Mouse (Mus musculus): ENCODE results near the gene Eif2b5. TPM values are rescaled to one million over a fixed set of nuclear protein-coding genes. Genes with fewer than 3 reads are reported as not detected.

Eif2b5 gene
- polyA plus RNA-seq, 1 experiment: 94.0 TPM

GRCm38 (mm10) chr16:20470981-20471380 lies 27.6 kb upstream of the Eif2b5 start:
- TF ChIP-seq POLR2A (IDR thresholded peaks at IDR 0.05; ENCODE audit: insufficient read depth, low read length) (no peak), EP300 (IDR thresholded peaks at IDR 0.05; ENCODE audit: insufficient read depth, low read depth, low read length) (no peak), CTCF (IDR thresholded peaks at IDR 0.05; ENCODE audit: low read depth, low read length) (no peak)
- no peak overlapping the region for H3K4me3 ChIP-seq (ENCODE audit: low read depth, low read length)
- peaks cover 2% of the 10 kb centered on the region for H3K4me1 ChIP-seq (ENCODE audit: control insufficient read depth, insufficient read depth, low read length)
- no peaks in the 10 kb centered on the region for H3K27me3 ChIP-seq (ENCODE audit: control insufficient read depth, insufficient read depth, low read length, poor library complexity, severe bottlenecking)
- H3K36me3 ChIP-seq (ENCODE audit: control insufficient read depth, insufficient read depth, low read length, poor library complexity, severe bottlenecking): no peaks in the 10 kb centered on the region
- H3K27ac ChIP-seq (ENCODE audit: insufficient read depth, low read length): no peak overlapping the region
- no peak overlapping the region for H3K9ac ChIP-seq (ENCODE audit: low read depth, poor library complexity, severe bottlenecking)
- H3K9me3 ChIP-seq (replicated peaks; ENCODE audit: control insufficient read depth, insufficient read depth, low read length, poor library complexity, severe bottlenecking): peaks cover 6% of the 10 kb centered on the region; the same call in 1 of the 2 replicates

GRCm38 (mm10) chr16:20471686-20472085 lies 26.9 kb upstream of the Eif2b5 start:
- Histone ChIP-seq H3K9me3 (replicated peaks; ENCODE audit: control insufficient read depth, insufficient read depth, low read length, poor library complexity, severe bottlenecking) (peaks cover 6% of the 10 kb centered on the region; the same call in 1 of the 2 replicates), H3K27ac (ENCODE audit: insufficient read depth, low read length) (no peak overlapping the region), H3K27me3 (ENCODE audit: control insufficient read depth, insufficient read depth, low read length, poor library complexity, severe bottlenecking) (no peaks in the 10 kb centered on the region), H3K4me1 (ENCODE audit: control insufficient read depth, insufficient read depth, low read length) (peaks cover 2% of the 10 kb centered on the region), H3K9ac (ENCODE audit: low read depth, poor library complexity, severe bottlenecking) (no peak overlapping the region), H3K36me3 (ENCODE audit: control insufficient read depth, insufficient read depth, low read length, poor library complexity, severe bottlenecking) (no peaks in the 10 kb centered on the region), H3K4me3 (ENCODE audit: low read depth, low read length) (no peak overlapping the region)
- TF ChIP-seq POLR2A (IDR thresholded peaks at IDR 0.05; ENCODE audit: insufficient read depth, low read length) (no peak), EP300 (IDR thresholded peaks at IDR 0.05; ENCODE audit: insufficient read depth, low read depth, low read length) (no peak), CTCF (IDR thresholded peaks at IDR 0.05; ENCODE audit: low read depth, low read length) (no peak)

- no peaks in the 10 kb centered on the region for H3K36me3 ChIP-seq (ENCODE audit: control insufficient read depth, insufficient read depth, low read length, poor library complexity, severe bottlenecking)
- TF ChIP-seq POLR2A (IDR thresholded peaks at IDR 0.05; ENCODE audit: insufficient read depth, low read length): no peak
- no peak for TF ChIP-seq CTCF (IDR thresholded peaks at IDR 0.05; ENCODE audit: low read depth, low read length)
- TF ChIP-seq EP300 (IDR thresholded peaks at IDR 0.05; ENCODE audit: insufficient read depth, low read depth, low read length): no peak
- H3K27me3 ChIP-seq (ENCODE audit: control insufficient read depth, insufficient read depth, low read length, poor library complexity, severe bottlenecking): no peaks in the 10 kb centered on the region
- H3K27ac ChIP-seq (ENCODE audit: insufficient read depth, low read length): peak overlapping the region; percentile 46
- no peak overlapping the region; the same call in 1 of the 2 replicates for H3K9ac ChIP-seq (ENCODE audit: low read depth, poor library complexity, severe bottlenecking)
- H3K4me1 ChIP-seq (ENCODE audit: control insufficient read depth, insufficient read depth, low read length): peaks cover 2% of the 10 kb centered on the region
- H3K9me3 ChIP-seq (replicated peaks; ENCODE audit: control insufficient read depth, insufficient read depth, low read length, poor library complexity, severe bottlenecking): peaks cover 5% of the 10 kb centered on the region; the same call in 1 of the 2 replicates
- H3K4me3 ChIP-seq (ENCODE audit: low read depth, low read length): no peak overlapping the region
Measured at GRCm38 (mm10) chr16:20473748-20474147, 24.9 kb upstream of the Eif2b5 start.

GRCm38 (mm10) chr16:20474211-20474610 lies 24.4 kb upstream of the Eif2b5 start:
- no peak for TF ChIP-seq CTCF (IDR thresholded peaks at IDR 0.05; ENCODE audit: low read depth, low read length)
- no peak for TF ChIP-seq EP300 (IDR thresholded peaks at IDR 0.05; ENCODE audit: insufficient read depth, low read depth, low read length)
- no peak for TF ChIP-seq POLR2A (IDR thresholded peaks at IDR 0.05; ENCODE audit: insufficient read depth, low read length)
- peak overlapping the region; percentile 46 for H3K27ac ChIP-seq (ENCODE audit: insufficient read depth, low read length)
- peaks cover 2% of the 10 kb centered on the region for H3K4me1 ChIP-seq (ENCODE audit: control insufficient read depth, insufficient read depth, low read length)
- H3K27me3 ChIP-seq (ENCODE audit: control insufficient read depth, insufficient read depth, low read length, poor library complexity, severe bottlenecking): no peaks in the 10 kb centered on the region
- peak overlapping the region; percentile 2; the same call in 1 of the 2 replicates for H3K9ac ChIP-seq (ENCODE audit: low read depth, poor library complexity, severe bottlenecking)
- H3K9me3 ChIP-seq (replicated peaks; ENCODE audit: control insufficient read depth, insufficient read depth, low read length, poor library complexity, severe bottlenecking): 0 out of 2 replicates have a peak, but pooled peaks cover 4% of the 10 kb centered on the region
- no peaks in the 10 kb centered on the region for H3K36me3 ChIP-seq (ENCODE audit: control insufficient read depth, insufficient read depth, low read length, poor library complexity, severe bottlenecking)
- no peak overlapping the region for H3K4me3 ChIP-seq (ENCODE audit: low read depth, low read length)

GRCm38 (mm10) chr16:20474786-20475185 lies 23.8 kb upstream of the Eif2b5 start:
- Histone ChIP-seq H3K27ac (ENCODE audit: insufficient read depth, low read length) (peak overlapping the region; percentile 97), H3K36me3 (ENCODE audit: control insufficient read depth, insufficient read depth, low read length, poor library complexity, severe bottlenecking) (no peaks in the 10 kb centered on the region), H3K4me3 (ENCODE audit: low read depth, low read length) (no peak overlapping the region), H3K4me1 (ENCODE audit: control insufficient read depth, insufficient read depth, low read length) (peaks cover 2% of the 10 kb centered on the region), H3K27me3 (ENCODE audit: control insufficient read depth, insufficient read depth, low read length, poor library complexity, severe bottlenecking) (no peaks in the 10 kb centered on the region), H3K9ac (ENCODE audit: low read depth, poor library complexity, severe bottlenecking) (peak overlapping the region; percentile 12; the same call in 1 of the 2 replicates), H3K9me3 (replicated peaks; ENCODE audit: control insufficient read depth, insufficient read depth, low read length, poor library complexity, severe bottlenecking) (0 out of 2 replicates have a peak, but pooled peaks cover 4% of the 10 kb centered on the region)
- no peak for TF ChIP-seq POLR2A (IDR thresholded peaks at IDR 0.05; ENCODE audit: insufficient read depth, low read length)
- no peak for TF ChIP-seq EP300 (IDR thresholded peaks at IDR 0.05; ENCODE audit: insufficient read depth, low read depth, low read length)
- TF ChIP-seq CTCF (IDR thresholded peaks at IDR 0.05; ENCODE audit: low read depth, low read length): no peak

DNA sequence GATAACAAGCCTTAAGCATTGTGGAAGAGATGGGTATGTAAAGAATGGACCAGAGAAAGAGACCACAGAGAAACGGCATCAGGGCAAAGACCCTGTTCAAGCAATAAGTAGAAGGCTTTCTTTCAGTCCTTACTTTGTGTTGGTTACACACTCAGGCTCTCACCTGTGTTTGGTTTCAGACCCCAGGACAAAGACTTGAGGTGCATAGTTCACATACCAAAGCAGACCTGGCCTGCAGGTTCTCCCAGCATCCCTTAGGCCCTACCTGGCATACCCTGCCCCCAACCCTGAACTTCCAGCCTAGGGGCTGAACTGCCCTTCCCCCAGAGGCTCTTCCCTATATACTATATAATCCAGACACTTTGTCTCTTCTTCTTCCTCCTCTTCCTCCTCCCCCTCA lies 23.3 kb upstream of the Eif2b5 start:
- Histone ChIP-seq H3K27ac (ENCODE audit: insufficient read depth, low read length) (peak overlapping the region; percentile 97), H3K27me3 (ENCODE audit: control insufficient read depth, insufficient read depth, low read length, poor library complexity, severe bottlenecking) (no peaks in the 10 kb centered on the region), H3K4me3 (ENCODE audit: low read depth, low read length) (no peak overlapping the region), H3K9me3 (replicated peaks; ENCODE audit: control insufficient read depth, insufficient read depth, low read length, poor library complexity, severe bottlenecking) (0 out of 2 replicates have a peak, but pooled peaks cover 4% of the 10 kb centered on the region), H3K9ac (ENCODE audit: low read depth, poor library complexity, severe bottlenecking) (peak overlapping the region; percentile 12; the same call in 1 of the 2 replicates), H3K4me1 (ENCODE audit: control insufficient read depth, insufficient read depth, low read length) (peaks cover 2% of the 10 kb centered on the region), H3K36me3 (ENCODE audit: control insufficient read depth, insufficient read depth, low read length, poor library complexity, severe bottlenecking) (no peaks in the 10 kb centered on the region)
- no peak for TF ChIP-seq POLR2A (IDR thresholded peaks at IDR 0.05; ENCODE audit: insufficient read depth, low read length)
- no peak for TF ChIP-seq CTCF (IDR thresholded peaks at IDR 0.05; ENCODE audit: low read depth, low read length)
- TF ChIP-seq EP300 (IDR thresholded peaks at IDR 0.05; ENCODE audit: insufficient read depth, low read depth, low read length): peak; percentile 90
